Mouse (Mus musculus) ES-E14 (cell line): ENCODE measurements around the gene Tubb5. TPM values are rescaled to one million over a fixed set of nuclear protein-coding genes. Genes with fewer than 3 reads are reported as not detected.

ENCODE experiments used
- DNase-seq: peaks from one replicate; pipeline ENCODE4 v3.0.0-alpha.2; 2013; ENCODE audit warnings: low read depth, low spot score
- H3K27ac ChIP-seq: 2 replicates; pipeline ENCODE4 v1.5.1; 2012; ENCODE audit warnings: low read depth, mild to moderate bottlenecking, low read length, moderate library complexity, mixed read lengths; ENCODE audit not compliant: poor library complexity, insufficient read depth, severe bottlenecking
- H3K36me3 ChIP-seq: 2 replicates; pipeline ENCODE4 v1.6.1; 2012; ENCODE audit warnings: mild to moderate bottlenecking, low read length, moderate library complexity, mixed read lengths; ENCODE audit not compliant: control insufficient read depth, poor library complexity, insufficient read depth, severe bottlenecking
- H3K4me1 ChIP-seq, 2 experiments: fragments of 150-350 bp in 1 of 2; sonication (generic) in 1 of 2; 2 replicates each; pipeline ENCODE4 v1.6.1; 2012; ENCODE audit warnings: low read length in 2 of 2, mild to moderate bottlenecking in 1 of 2, mixed read lengths in 1 of 2; ENCODE audit not compliant: control insufficient read depth in 2 of 2, insufficient read depth in 2 of 2, poor library complexity in 1 of 2
- H3K4me3 ChIP-seq, 2 experiments: fragments of 150-350 bp in 1 of 2; sonication (generic) in 1 of 2; 2 replicates each; pipeline ENCODE4 v1.5.1; 2012; ENCODE audit warnings: low read length in 2 of 2, low read depth in 1 of 2, mild to moderate bottlenecking in 1 of 2, mixed read lengths in 1 of 2; ENCODE audit not compliant: insufficient read depth in 1 of 2, poor library complexity in 1 of 2, severe bottlenecking in 1 of 2
- H3K9ac ChIP-seq: 2 replicates; pipeline ENCODE4 v1.6.1; 2012; ENCODE audit warnings: low read depth, mild to moderate bottlenecking, low read length, mixed read lengths; ENCODE audit not compliant: poor library complexity, insufficient read depth, severe bottlenecking
- H3K9me3 ChIP-seq: fragments of 150-350 bp; sonication (generic); 2 replicates; pipeline ENCODE4 v1.6.1; 2012; ENCODE audit warnings: low read depth, mild to moderate bottlenecking, low read length; ENCODE audit not compliant: control insufficient read depth, insufficient read depth
- CHD2 ChIP-seq: IDR thresholded peaks from 2 replicates; pipeline ENCODE4 v1.6.1; 2014; ENCODE audit warnings: mild to moderate bottlenecking, low read depth, low read length, inconsistent platforms
- HCFC1 ChIP-seq: IDR thresholded peaks from 2 replicates; pipeline ENCODE4 v1.6.1; 2012; ENCODE audit warnings: low read length, inconsistent platforms, borderline replicate concordance; ENCODE audit not compliant: insufficient read depth
- MAFK ChIP-seq: IDR thresholded peaks from 2 replicates; pipeline ENCODE4 v1.6.1; 2014; ENCODE audit warnings: mild to moderate bottlenecking, low read depth, low read length, inconsistent platforms; ENCODE audit not compliant: insufficient read depth
- ZC3H11A ChIP-seq: IDR thresholded peaks from 2 replicates; pipeline ENCODE4 v1.6.1; 2012; ENCODE audit warnings: low read depth, mild to moderate bottlenecking, inconsistent platforms, low read length, borderline replicate concordance
- ZNF384 ChIP-seq: IDR thresholded peaks from 2 replicates; pipeline ENCODE4 v1.6.1; 2012; ENCODE audit warnings: low read depth, low read length, inconsistent platforms
- in situ Hi-C, 2 experiments: fragments of 600-800 bp; cut with MboI; formaldehyde crosslinking; loops; one replicate each; pipeline ENCODE4 v1.15.1; 2025; ENCODE audit warnings: low sequenced_read_pairs in 2 of 2, inconsistent platforms in 1 of 2; ENCODE audit not compliant: unreplicated experiment in 2 of 2
- total RNA-seq: library from RNA; depleted of rRNA; stranded (reverse); fragments of 300-350 nt; gene quantifications from 2 replicates; pipeline ENCODE4 v1.2.3, GENCODE M21; 2012

Gene Tubb5
- total RNA-seq, 1 experiment = 1,157 TPM

- H3K9ac ChIP-seq = 0 out of 2 replicates have a peak overlapping the region, but pooled peaks have one; percentile 12
- in situ Hi-C loops = no loop called here
- no peaks in the 10 kb centered on the region for H3K9me3 ChIP-seq
- peaks cover 14% of the 10 kb centered on the region for H3K36me3 ChIP-seq
- DNase-seq = no peak
- no peak overlapping the region for H3K4me3 ChIP-seq
- no peak for TF ChIP-seq ZC3H11A
- no peak for TF ChIP-seq CHD2
- TF ChIP-seq ZNF384 = no peak
- no peak for TF ChIP-seq HCFC1
- no peak for TF ChIP-seq MAFK
- no peak overlapping the region for H3K27ac ChIP-seq
- H3K4me1 ChIP-seq = peaks cover 0 to 3% of the 10 kb centered on the region in 2 experiments; a peak in 1 of 4 replicates
These were observed 13.7 kb downstream of the Tubb5 start for GRCm38 (mm10) chr17:35824402-35824801.

DNA sequence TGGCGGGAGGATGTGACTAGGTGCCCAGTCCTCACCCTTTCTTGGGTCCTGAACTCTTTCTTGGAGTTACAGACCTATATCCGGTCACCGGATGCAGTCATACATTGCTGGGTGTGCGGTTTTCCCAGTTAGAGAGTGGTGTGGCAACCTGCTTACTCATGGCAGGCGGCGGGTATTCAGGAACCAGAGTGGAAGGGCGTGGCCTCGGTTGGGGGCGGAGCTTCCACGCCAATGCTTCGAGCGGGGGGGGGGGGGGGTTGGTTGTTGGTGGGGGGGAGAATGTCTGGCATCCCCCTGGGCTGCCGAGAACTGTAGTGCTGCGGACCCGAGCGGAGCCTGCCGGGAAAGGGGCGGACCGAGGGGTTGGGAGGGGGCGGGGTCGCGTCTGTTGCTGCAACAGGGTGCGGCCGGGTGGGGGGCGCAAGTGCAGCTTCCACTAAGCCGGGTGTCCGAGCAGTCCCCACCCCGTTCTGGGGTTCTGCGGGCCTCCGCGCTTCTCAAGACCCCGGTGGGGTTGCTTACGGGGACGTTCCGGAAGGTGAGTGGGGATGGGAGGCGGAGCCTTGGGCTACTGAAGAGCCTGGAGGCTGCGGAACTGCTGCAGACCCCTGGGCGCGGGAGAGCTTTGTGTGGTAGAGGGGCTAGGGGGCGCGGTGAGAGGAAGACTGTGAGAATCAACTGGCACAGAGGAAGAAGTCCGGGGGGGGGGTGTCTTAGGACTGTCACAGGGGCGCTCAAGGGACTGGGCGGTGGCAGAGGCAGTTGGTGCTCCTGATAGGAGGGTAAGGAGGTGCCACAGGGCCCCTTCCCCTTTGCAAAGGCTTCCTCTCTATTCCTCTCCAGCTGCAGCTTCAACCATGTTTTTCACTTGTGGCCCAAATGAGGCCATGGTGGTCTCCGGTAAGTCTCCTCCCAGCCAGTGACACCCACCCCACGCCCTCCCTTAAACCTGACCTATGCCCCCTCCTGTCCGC, 14.9 kb downstream of the Tubb5 start, which contains the start of gene Flot1:
Flot1 (plus strand) TSS at position 267 of the 974 bp plus-strand sequence.
- Histone ChIP-seq H3K4me1 (peaks cover 0 to 3% of the 10 kb centered on the region in 2 experiments; a peak in 1 of 4 replicates), H3K36me3 (peaks cover 14% of the 10 kb centered on the region), H3K9me3 (no peaks in the 10 kb centered on the region), H3K9ac (peak within 1 kb of the TSS; percentile 81), H3K27ac (peak within 1 kb of the TSS; percentile 44), H3K4me3 (peak within 1 kb of the TSS; percentile 71 to 77)
- TF ChIP-seq MAFK (peak; percentile 79), CHD2 (no peak)
- peak; percentile 62 for DNase-seq
- in situ Hi-C loops = no loop called here

DNA sequence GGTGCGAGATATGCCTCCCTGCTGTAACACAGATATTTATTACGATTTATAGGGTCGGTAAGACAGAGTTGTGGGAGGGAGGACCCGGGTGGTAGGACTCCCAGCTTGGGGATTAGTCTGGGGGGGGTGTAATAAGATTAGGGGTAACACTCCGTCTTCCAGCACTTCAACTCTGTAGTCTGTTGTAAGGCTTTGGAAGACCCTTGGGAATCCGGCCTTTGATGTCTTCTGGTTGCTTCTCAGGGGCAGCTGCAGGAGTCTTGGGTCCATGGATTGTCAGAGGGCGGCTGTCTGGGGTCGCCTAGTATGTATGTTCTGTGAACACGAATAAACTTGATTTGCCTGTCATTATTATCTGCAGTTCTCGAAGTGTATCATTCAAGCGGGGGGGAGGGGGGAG, 15.5 kb downstream of the Tubb5 start:
- Histone ChIP-seq H3K9ac (peak overlapping the region; percentile 68), H3K4me1 (peaks cover 1 to 3% of the 10 kb centered on the region in 2 experiments; a peak in 2 of 4 replicates), H3K9me3 (no peaks in the 10 kb centered on the region), H3K27ac (no peak overlapping the region), H3K4me3 (peak overlapping the region; percentile 71 to 77), H3K36me3 (peaks cover 14% of the 10 kb centered on the region)
- in situ Hi-C loops = no loop called here
- TF ChIP-seq ZNF384 (no peak), ZC3H11A (no peak), MAFK (no peak), CHD2 (no peak), HCFC1 (no peak)
- DNase-seq = no peak

DNA sequence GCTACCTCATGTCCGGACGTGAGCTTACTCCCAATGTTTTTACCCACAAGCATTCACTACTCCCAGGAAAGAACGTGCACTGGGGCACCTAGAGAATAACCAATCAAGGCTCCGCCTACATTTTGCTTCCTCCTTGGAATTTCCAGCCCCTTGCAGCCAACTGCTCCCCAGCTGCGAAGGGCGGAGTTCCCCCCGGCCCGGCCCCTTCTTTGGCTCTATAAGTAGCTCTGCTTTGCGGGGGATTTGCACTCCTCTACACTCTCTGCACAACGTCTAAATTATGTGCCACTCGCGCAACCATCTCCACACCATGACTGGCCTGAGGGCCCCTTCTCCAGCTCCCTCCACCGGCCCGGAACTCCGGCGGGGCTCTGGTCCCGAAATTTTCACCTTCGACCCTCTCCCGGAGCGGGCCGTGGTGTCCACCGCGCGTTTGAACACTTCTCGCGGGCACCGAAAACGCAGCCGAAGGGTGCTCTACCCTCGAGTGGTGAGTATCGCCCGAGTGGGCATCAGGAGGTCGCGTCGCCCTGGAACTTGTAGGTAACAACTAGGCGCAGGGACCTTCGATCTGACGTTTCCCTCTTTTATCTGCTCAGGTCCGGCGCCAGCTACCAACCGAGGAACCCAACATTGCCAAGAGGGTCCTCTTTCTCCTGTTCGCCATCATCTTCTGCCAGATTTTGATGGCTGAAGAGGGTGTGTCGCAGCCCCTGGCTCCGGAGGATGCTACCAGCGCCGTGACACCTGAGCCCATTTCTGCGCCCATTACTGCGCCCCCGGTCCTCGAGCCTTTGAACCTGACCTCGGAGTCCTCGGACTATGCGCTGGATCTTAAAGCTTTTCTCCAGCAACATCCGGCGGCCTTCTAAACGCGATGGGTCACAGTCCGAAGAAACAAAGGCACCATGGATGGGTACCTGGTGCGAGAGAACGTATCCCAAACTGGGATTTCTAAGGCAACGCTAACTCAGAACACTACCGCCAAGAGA, 16.4 kb downstream of the Tubb5 start, which contains the start of gene Ier3:
Ier3 (plus strand) TSS at position 246 of the 992 bp plus-strand sequence.
- TF ChIP-seq ZC3H11A (no peak), HCFC1 (peak; percentile 55; the same call in 1 of the 2 replicates)
- in situ Hi-C loops = no loop called here
- H3K4me1 ChIP-seq = peaks cover 4 to 8% of the 10 kb centered on the region in 2 experiments; a peak in 2 of 4 replicates

More for the DNA sequence above, 16.4 kb downstream of the Tubb5 start, which contains the start of gene Ier3:
- peak; percentile 78 for DNase-seq
- H3K36me3 ChIP-seq = peaks cover 8% of the 10 kb centered on the region
- peak within 1 kb of the TSS; percentile 68 for H3K9ac ChIP-seq
- H3K4me3 ChIP-seq = peak within 1 kb of the TSS; percentile 71 to 77
- no peaks in the 10 kb centered on the region for H3K9me3 ChIP-seq
- no peak within 1 kb of the TSS for H3K27ac ChIP-seq
